Mouse (Mus musculus): ENCODE data around the gene Paip2b. TPM values are rescaled to one million over a fixed set of nuclear protein-coding genes. Genes with fewer than 3 reads are reported as not detected.
A peak's percentile ranks its signal among the peaks of the same experiment; 100 is the strongest.
"Not testable (repeated sequence)": the region's sequence is repeated elsewhere in the genome, so short reads cannot be mapped to it uniquely, and the experiment has no call there.

The Paip2b gene
- polyA plus RNA-seq, 1 experiment: 44.2 TPM

DNA sequence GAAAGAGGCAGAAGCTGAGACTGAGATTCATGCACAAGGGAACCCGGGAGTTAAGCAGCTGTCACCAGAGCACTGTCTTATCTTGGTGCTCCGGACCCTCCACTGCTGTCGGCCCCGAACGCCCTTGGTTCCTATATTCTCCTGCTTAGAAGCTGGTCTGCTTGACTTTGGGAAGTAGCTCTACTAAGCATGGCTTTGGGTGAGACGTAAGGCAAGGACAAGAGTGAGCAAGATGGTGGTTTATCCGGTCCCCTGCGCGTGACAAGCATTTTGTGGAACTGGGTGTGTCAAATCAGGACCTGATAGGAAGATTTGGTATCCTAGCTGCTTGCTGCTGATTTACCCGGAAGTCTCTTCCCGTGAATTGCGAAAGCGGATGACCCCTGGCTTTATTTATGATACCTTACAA, 36.0 kb downstream of the Paip2b start:
- peak overlapping the region; percentile 21 for H3K9ac ChIP-seq (ENCODE audit: low read depth, poor library complexity, severe bottlenecking)
- no peaks in the 10 kb centered on the region for H3K36me3 ChIP-seq (ENCODE audit: control insufficient read depth, insufficient read depth, low read length, poor library complexity, severe bottlenecking)
- no peaks in the 10 kb centered on the region for H3K9me3 ChIP-seq (replicated peaks; ENCODE audit: control insufficient read depth, insufficient read depth, low read length, poor library complexity, severe bottlenecking)
- peak overlapping the region; percentile 79 for H3K4me3 ChIP-seq (ENCODE audit: low read depth, low read length)
- H3K27me3 ChIP-seq (ENCODE audit: control insufficient read depth, insufficient read depth, low read length, poor library complexity, severe bottlenecking): no peaks in the 10 kb centered on the region
- TF ChIP-seq POLR2A (IDR thresholded peaks at IDR 0.05; ENCODE audit: insufficient read depth, low read length) (no peak), CTCF (IDR thresholded peaks at IDR 0.05; ENCODE audit: low read depth, low read length) (no peak), EP300 (IDR thresholded peaks at IDR 0.05; ENCODE audit: insufficient read depth, low read depth, low read length) (no peak)
- H3K4me1 ChIP-seq (ENCODE audit: control insufficient read depth, insufficient read depth, low read length): no peaks in the 10 kb centered on the region
- no peak overlapping the region for H3K27ac ChIP-seq (ENCODE audit: insufficient read depth, low read length)

DNA sequence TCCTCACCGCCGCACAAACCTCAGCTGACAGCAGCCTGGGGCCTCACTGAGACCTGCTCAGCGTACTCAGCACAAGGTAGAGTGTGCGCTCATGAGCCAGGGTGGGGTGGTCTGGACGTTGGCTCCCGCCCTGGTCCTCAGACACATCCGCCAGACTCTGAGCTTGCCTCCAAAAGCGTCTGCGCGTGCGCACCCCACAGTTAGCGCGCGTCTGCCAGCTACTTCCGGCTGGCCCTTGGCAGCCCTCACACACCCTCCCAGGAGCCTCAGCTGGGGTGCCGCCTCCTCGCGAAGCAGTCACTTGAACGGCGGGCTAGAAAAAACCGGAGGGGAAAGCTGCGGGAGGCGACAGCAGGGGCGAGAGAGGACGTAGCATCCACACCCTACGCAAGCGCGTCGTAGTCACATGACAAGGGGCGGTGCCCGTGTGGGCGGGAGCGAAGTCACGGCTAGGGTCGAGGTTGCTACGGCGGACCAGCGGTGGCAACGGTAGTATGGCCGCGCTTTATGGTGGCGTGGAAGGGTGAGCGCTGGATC, 36.7 kb downstream of the Paip2b start, which contains the start of gene Nagk:
Gene Nagk (plus strand): TSS at position 223 of the 537 bp plus-strand sequence.
- no peaks in the 10 kb centered on the region for H3K36me3 ChIP-seq (ENCODE audit: control insufficient read depth, insufficient read depth, low read length, poor library complexity, severe bottlenecking)
- H3K9me3 ChIP-seq (replicated peaks; ENCODE audit: control insufficient read depth, insufficient read depth, low read length, poor library complexity, severe bottlenecking): no peaks in the 10 kb centered on the region
- H3K4me3 ChIP-seq (ENCODE audit: low read depth, low read length): peak within 1 kb of the TSS; percentile 79
- TF ChIP-seq POLR2A (IDR thresholded peaks at IDR 0.05; ENCODE audit: insufficient read depth, low read length) (peak; percentile 54), EP300 (IDR thresholded peaks at IDR 0.05; ENCODE audit: insufficient read depth, low read depth, low read length) (no peak; the same call in 1 of the 2 replicates)
- peak within 1 kb of the TSS; percentile 17; the same call in 1 of the 2 replicates for H3K27ac ChIP-seq (ENCODE audit: insufficient read depth, low read length)
- no peaks in the 10 kb centered on the region for H3K4me1 ChIP-seq (ENCODE audit: control insufficient read depth, insufficient read depth, low read length)
- peak within 1 kb of the TSS; percentile 21 for H3K9ac ChIP-seq (ENCODE audit: low read depth, poor library complexity, severe bottlenecking)
- no peaks in the 10 kb centered on the region for H3K27me3 ChIP-seq (ENCODE audit: control insufficient read depth, insufficient read depth, low read length, poor library complexity, severe bottlenecking)

DNA sequence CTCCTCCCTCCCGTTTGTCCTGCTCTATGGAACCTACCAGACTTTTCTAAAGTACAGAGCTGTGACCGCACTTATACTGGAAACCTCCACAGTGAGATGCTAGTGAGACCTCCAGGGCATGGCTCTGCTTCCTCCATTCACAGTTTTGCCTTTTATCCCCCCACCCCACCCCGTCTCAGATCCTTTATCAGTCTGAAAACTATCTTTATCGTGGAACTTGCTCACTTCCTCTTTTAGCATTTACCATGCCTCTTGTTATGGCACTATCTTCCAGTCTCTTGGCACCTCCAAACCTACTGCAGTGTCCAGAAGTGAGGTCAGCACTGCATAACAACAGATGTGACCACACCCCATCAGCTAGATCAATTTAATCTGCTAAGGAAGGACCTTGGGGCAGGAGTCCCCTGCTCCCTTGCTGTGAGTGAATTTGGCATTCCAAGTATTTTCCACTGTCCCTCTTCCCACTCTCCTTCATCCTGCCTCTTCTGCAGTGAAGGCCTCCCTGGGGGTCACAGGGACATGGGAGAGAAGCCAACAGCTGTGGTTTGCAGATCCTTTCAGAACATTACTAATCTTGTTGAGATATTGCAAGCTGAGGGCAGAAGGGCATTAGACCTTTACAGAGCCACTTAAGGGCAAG, 40.2 kb downstream of the Paip2b start:
- no peaks in the 10 kb centered on the region for H3K36me3 ChIP-seq (ENCODE audit: control insufficient read depth, insufficient read depth, low read length, poor library complexity, severe bottlenecking)
- H3K27ac ChIP-seq (ENCODE audit: insufficient read depth, low read length): no peak overlapping the region
- no peaks in the 10 kb centered on the region for H3K9me3 ChIP-seq (replicated peaks; ENCODE audit: control insufficient read depth, insufficient read depth, low read length, poor library complexity, severe bottlenecking)
- no peak overlapping the region for H3K9ac ChIP-seq (ENCODE audit: low read depth, poor library complexity, severe bottlenecking)
- no peak overlapping the region for H3K4me3 ChIP-seq (ENCODE audit: low read depth, low read length)
- H3K4me1 ChIP-seq (ENCODE audit: control insufficient read depth, insufficient read depth, low read length): no peaks in the 10 kb centered on the region
- TF ChIP-seq EP300 (IDR thresholded peaks at IDR 0.05; ENCODE audit: insufficient read depth, low read depth, low read length) (no peak), CTCF (IDR thresholded peaks at IDR 0.05; ENCODE audit: low read depth, low read length) (no peak), POLR2A (IDR thresholded peaks at IDR 0.05; ENCODE audit: insufficient read depth, low read length) (no peak)
- no peaks in the 10 kb centered on the region for H3K27me3 ChIP-seq (ENCODE audit: control insufficient read depth, insufficient read depth, low read length, poor library complexity, severe bottlenecking)

DNA sequence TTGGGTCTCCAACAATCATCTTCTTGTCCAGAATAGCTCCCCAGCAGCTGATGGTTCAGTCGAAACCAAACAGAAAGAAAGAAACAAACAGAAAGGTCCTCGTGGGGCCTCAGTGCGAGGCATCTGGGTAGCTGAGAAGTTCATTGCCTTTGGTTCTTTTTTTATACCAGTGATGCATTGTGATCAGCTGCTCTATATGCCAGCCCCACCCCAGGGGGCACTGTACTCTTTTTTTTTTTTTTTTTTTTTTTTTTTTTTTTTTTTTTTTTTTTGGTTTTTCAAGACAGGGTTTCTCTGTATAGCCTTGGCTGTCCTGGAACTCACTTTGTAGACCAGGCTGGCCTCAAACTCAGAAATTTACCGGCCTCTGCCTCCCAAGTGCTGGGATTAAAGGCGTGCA, 41.0 kb downstream of the Paip2b start:
- not testable (repeated sequence) for H3K36me3 ChIP-seq (ENCODE audit: control insufficient read depth, insufficient read depth, low read length, poor library complexity, severe bottlenecking); H3K4me1 ChIP-seq (ENCODE audit: control insufficient read depth, insufficient read depth, low read length); H3K4me3 ChIP-seq (ENCODE audit: low read depth, low read length); H3K27me3 ChIP-seq (ENCODE audit: control insufficient read depth, insufficient read depth, low read length, poor library complexity, severe bottlenecking); H3K9ac ChIP-seq (ENCODE audit: low read depth, poor library complexity, severe bottlenecking); H3K9me3 ChIP-seq (replicated peaks; ENCODE audit: control insufficient read depth, insufficient read depth, low read length, poor library complexity, severe bottlenecking); H3K27ac ChIP-seq (ENCODE audit: insufficient read depth, low read length)

DNA sequence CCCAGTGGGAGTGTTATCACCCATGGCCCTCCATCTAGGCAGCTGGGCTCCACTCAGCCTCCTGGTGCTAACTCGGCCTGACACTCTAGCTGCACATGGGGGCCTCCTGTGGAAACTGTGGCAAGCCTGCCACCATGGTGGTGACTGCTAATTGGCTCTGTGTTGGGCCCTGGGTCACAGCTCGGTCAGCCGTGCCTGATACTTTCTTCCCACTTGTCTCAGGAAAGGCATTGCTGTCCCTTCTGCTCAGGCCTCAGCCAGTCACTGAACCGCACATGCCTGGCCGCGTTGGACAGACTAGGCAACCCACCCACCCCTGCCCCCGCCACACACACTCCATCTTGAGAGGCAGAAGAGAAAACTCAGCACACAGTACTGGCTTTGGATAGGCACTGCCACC, 43.0 kb downstream of the Paip2b start:
- Histone ChIP-seq H3K9me3 (replicated peaks; ENCODE audit: control insufficient read depth, insufficient read depth, low read length, poor library complexity, severe bottlenecking) (no peaks in the 10 kb centered on the region), H3K27me3 (ENCODE audit: control insufficient read depth, insufficient read depth, low read length, poor library complexity, severe bottlenecking) (no peaks in the 10 kb centered on the region), H3K9ac (ENCODE audit: low read depth, poor library complexity, severe bottlenecking) (no peak overlapping the region), H3K27ac (ENCODE audit: insufficient read depth, low read length) (no peak overlapping the region), H3K36me3 (ENCODE audit: control insufficient read depth, insufficient read depth, low read length, poor library complexity, severe bottlenecking) (no peaks in the 10 kb centered on the region), H3K4me3 (ENCODE audit: low read depth, low read length) (no peak overlapping the region), H3K4me1 (ENCODE audit: control insufficient read depth, insufficient read depth, low read length) (no peaks in the 10 kb centered on the region)
- TF ChIP-seq CTCF (IDR thresholded peaks at IDR 0.05; ENCODE audit: low read depth, low read length) (no peak), POLR2A (IDR thresholded peaks at IDR 0.05; ENCODE audit: insufficient read depth, low read length) (no peak), EP300 (IDR thresholded peaks at IDR 0.05; ENCODE audit: insufficient read depth, low read depth, low read length) (no peak)

DNA sequence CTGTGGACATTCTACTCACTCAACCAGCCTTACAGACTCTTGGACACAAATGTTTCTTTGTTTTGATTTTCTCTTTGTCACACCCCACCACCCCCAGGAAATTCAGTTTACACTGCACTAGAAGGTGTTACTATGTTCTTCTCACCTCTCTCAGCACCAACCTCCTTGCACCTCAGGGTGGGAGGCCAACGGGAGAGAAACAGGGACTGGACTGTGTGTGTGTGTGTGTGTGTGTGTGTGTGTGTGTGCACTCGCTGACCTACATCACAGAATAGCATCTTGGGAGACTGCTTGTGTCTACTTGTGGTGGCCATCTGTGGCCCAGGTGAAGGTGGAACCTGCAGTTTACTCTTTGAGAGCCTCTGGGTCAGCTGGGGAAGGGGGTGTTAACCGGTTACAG, 45.1 kb downstream of the Paip2b start:
- TF ChIP-seq EP300 (IDR thresholded peaks at IDR 0.05; ENCODE audit: insufficient read depth, low read depth, low read length) (no peak), POLR2A (IDR thresholded peaks at IDR 0.05; ENCODE audit: insufficient read depth, low read length) (no peak), CTCF (IDR thresholded peaks at IDR 0.05; ENCODE audit: low read depth, low read length) (no peak)
- H3K27me3 ChIP-seq (ENCODE audit: control insufficient read depth, insufficient read depth, low read length, poor library complexity, severe bottlenecking): no peaks in the 10 kb centered on the region
- no peaks in the 10 kb centered on the region for H3K4me1 ChIP-seq (ENCODE audit: control insufficient read depth, insufficient read depth, low read length)
- no peak overlapping the region for H3K27ac ChIP-seq (ENCODE audit: insufficient read depth, low read length)
- H3K9me3 ChIP-seq (replicated peaks; ENCODE audit: control insufficient read depth, insufficient read depth, low read length, poor library complexity, severe bottlenecking): no peaks in the 10 kb centered on the region
- no peak overlapping the region for H3K4me3 ChIP-seq (ENCODE audit: low read depth, low read length)
- no peak overlapping the region for H3K9ac ChIP-seq (ENCODE audit: low read depth, poor library complexity, severe bottlenecking)
- no peaks in the 10 kb centered on the region for H3K36me3 ChIP-seq (ENCODE audit: control insufficient read depth, insufficient read depth, low read length, poor library complexity, severe bottlenecking)
